Mouse (Mus musculus): Measurements from ENCODE around the gene Coq2. TPM values are rescaled to one million over a fixed set of nuclear protein-coding genes. Genes with fewer than 3 reads are reported as not detected.

Coq2 gene
- 30.9 and 35.4 TPM in 2 replicates for total RNA-seq (2012; rRNA removed)
- polyA plus RNA-seq (2012; ENCODE audit: insufficient read depth in 1 of 2, insufficient read length in 2 of 2, low read depth in 1 of 2, low replicate concordance in 2 of 2, missing spikeins in 1 of 2): 10 to 100 TPM in 1 of 2 experiments, not detected in 1; 56.1 TPM

- peaks cover 0 to 6% of the 10 kb centered on the region in 2 experiments; a peak in 2 of 4 replicates for H3K36me3 ChIP-seq (ENCODE audit: control insufficient read depth in 1 of 2, insufficient read depth in 2 of 2, low read length in 2 of 2)
- peak within 1 kb of the TSS; percentile 51 for H3K27ac ChIP-seq (ENCODE audit: control insufficient read depth, low read depth, low read length)
- H3K4me1 ChIP-seq (ENCODE audit: control insufficient read depth in 1 of 2, insufficient read depth in 2 of 2, low read length in 2 of 2): no peaks in the 10 kb centered on the region
- H3K27me3 ChIP-seq (ENCODE audit: control insufficient read depth in 1 of 2, insufficient read depth in 2 of 2, low read length in 2 of 2): no peaks in the 10 kb centered on the region
- peaks cover 11% of the 10 kb centered on the region for H3K79me2 ChIP-seq (ENCODE audit: control insufficient read depth, insufficient read depth, low read length, poor library complexity)
- TF ChIP-seq EP300 (IDR thresholded peaks at IDR 0.05; ENCODE audit: low read depth in 1 of 2, low read length in 2 of 2) (peak in 1 of 2 experiments; percentile 29; a peak in 1 of 4 replicates), JUND (IDR thresholded peaks at IDR 0.05; ENCODE audit: low read depth, low read length) (no peak), USF1 (IDR thresholded peaks at IDR 0.05; ENCODE audit: low read depth, low read length) (no peak), POLR2AphosphoS2 (IDR thresholded peaks at IDR 0.05; ENCODE audit: low read length) (no peak), RAD21 (IDR thresholded peaks at IDR 0.05; ENCODE audit: low read depth, low read length) (peak; percentile 92), MYC (IDR thresholded peaks at IDR 0.05; ENCODE audit: low read depth, low read length) (peak; percentile 68; the same call in 1 of the 2 replicates), ZNF384 (IDR thresholded peaks at IDR 0.05; ENCODE audit: low read depth, low read length) (peak; percentile 45), MAFK (IDR thresholded peaks at IDR 0.05; ENCODE audit: borderline replicate concordance, low read depth, low read length) (no peak), GABPA (IDR thresholded peaks at IDR 0.05; ENCODE audit: low read depth, low read length) (0 out of 2 replicates have a peak, but pooled peaks have one; percentile 24), TCF12 (IDR thresholded peaks at IDR 0.05; ENCODE audit: low read depth, low read length) (0 out of 2 replicates have a peak, but pooled peaks have one; percentile 34), SMC3 (IDR thresholded peaks at IDR 0.05; ENCODE audit: low read depth, low read length) (peak; percentile 91), ELF1 (IDR thresholded peaks at IDR 0.05; ENCODE audit: low read depth, low read length) (peak; percentile 53), KAT2A (conservative IDR thresholded peaks at IDR 0.05; ENCODE audit: low read depth, low read length) (peak; percentile 29; the same call in 1 of the 2 replicates), USF2 (IDR thresholded peaks at IDR 0.05; ENCODE audit: borderline replicate concordance in 1 of 2, insufficient read depth in 1 of 2, low read depth in 1 of 2, low read length in 2 of 2) (no peak), CTCF (IDR thresholded peaks at IDR 0.05 in 2 of 3, conservative IDR thresholded peaks at IDR 0.05 in 1 of 3; ENCODE audit: control insufficient read depth in 1 of 3, insufficient read depth in 1 of 3, low read depth in 2 of 3, low read length in 3 of 3, poor library complexity in 1 of 3, severe bottlenecking in 1 of 3) (peak; percentile 63 to 99 (median 96)), CHD1 (IDR thresholded peaks at IDR 0.05; ENCODE audit: low read depth, low read length) (no peak), HCFC1 (IDR thresholded peaks at IDR 0.05; ENCODE audit: low read depth, low read length) (peak; percentile 62), BHLHE40 (IDR thresholded peaks at IDR 0.05; ENCODE audit: borderline replicate concordance, low read depth, low read length) (0 out of 2 replicates have a peak, but pooled peaks have one; percentile 35), MAX (IDR thresholded peaks at IDR 0.05; ENCODE audit: low read length) (peak; percentile 74), TBP (IDR thresholded peaks at IDR 0.05; ENCODE audit: low read depth, low read length) (peak; percentile 65; the same call in 1 of the 2 replicates), RCOR1 (IDR thresholded peaks at IDR 0.05; ENCODE audit: low read depth, low read length) (peak; percentile 37; the same call in 1 of the 2 replicates), MAZ (IDR thresholded peaks at IDR 0.05; ENCODE audit: low read depth, low read length) (0 out of 2 replicates have a peak, but pooled peaks have one; percentile 26), SIN3A (IDR thresholded peaks at IDR 0.05; ENCODE audit: low read length) (peak; percentile 65; the same call in 1 of the 2 replicates), TAL1 (IDR thresholded peaks at IDR 0.05; ENCODE audit: low read length) (no peak; the same call in 1 of the 2 replicates), MXI1 (IDR thresholded peaks at IDR 0.05; ENCODE audit: low read depth, low read length) (peak; percentile 84), E2F4 (IDR thresholded peaks at IDR 0.05; ENCODE audit: borderline replicate concordance, low read depth, low read length) (no peak), ZKSCAN1 (IDR thresholded peaks at IDR 0.05; ENCODE audit: low read depth, low read length) (no peak), MYB (IDR thresholded peaks at IDR 0.05; ENCODE audit: low read depth, low read length) (no peak), NRF1 (IDR thresholded peaks at IDR 0.05; ENCODE audit: insufficient read depth, low read depth, low read length, poor library complexity, severe bottlenecking) (0 out of 2 replicates have a peak, but pooled peaks have one; percentile 40), NELFE (IDR thresholded peaks at IDR 0.05; ENCODE audit: low read depth, low read length) (0 out of 2 replicates have a peak, but pooled peaks have one; percentile 31), ZC3H11A (IDR thresholded peaks at IDR 0.05; ENCODE audit: low read depth, low read length) (peak; percentile 89), GATA1 (IDR thresholded peaks at IDR 0.05; ENCODE audit: low read depth, low read length) (no peak), ETS1 (IDR thresholded peaks at IDR 0.05; ENCODE audit: low read depth, low read length) (peak; percentile 50; the same call in 1 of the 2 replicates)
- peak; percentile 95 for DNase-seq (ENCODE audit: low read depth, low spot score)
- H3K9ac ChIP-seq (ENCODE audit: control insufficient read depth, low read depth, low read length, poor library complexity, severe bottlenecking): peak within 1 kb of the TSS; percentile 88
- no peaks in the 10 kb centered on the region for H3K9me3 ChIP-seq (replicated peaks; ENCODE audit: insufficient read depth, low read length)
- H3K4me3 ChIP-seq (ENCODE audit: control insufficient read depth in 1 of 2, insufficient read depth in 1 of 2, low read depth in 2 of 2, low read length in 2 of 2): peak within 1 kb of the TSS; percentile 82 to 94
Observed at GRCm38 (mm10) chr5:100674711-100675376, at the start of gene Coq2. Gene Coq2 (minus strand): TSS chr5:100675140.
